Mouse (Mus musculus) bone marrow macrophage, adult 2 months (primary cell): Measurements from ENCODE around the gene Gfy. TPM values are rescaled to one million over a fixed set of nuclear protein-coding genes. Genes with fewer than 3 reads are reported as not detected.

Source experiments
- H3K27ac ChIP-seq: 2 replicates; pipeline ENCODE4 v1.5.1; 2012; ENCODE audit warnings: low read depth, low read length; ENCODE audit not compliant: insufficient read depth
- H3K4me1 ChIP-seq: 2 replicates; pipeline ENCODE4 v1.6.1; 2012; ENCODE audit warnings: low read length; ENCODE audit not compliant: control insufficient read depth, insufficient read depth
- H3K4me3 ChIP-seq: 2 replicates; pipeline ENCODE4 v1.5.1; 2012; ENCODE audit warnings: mild to moderate bottlenecking, low read length, moderate library complexity; ENCODE audit not compliant: insufficient read depth
- CTCF ChIP-seq: IDR thresholded peaks from 2 replicates; pipeline ENCODE4 v1.5.1; 2012; ENCODE audit warnings: low read depth, mild to moderate bottlenecking, low read length, moderate library complexity
- POLR2A ChIP-seq: IDR thresholded peaks from 2 replicates; pipeline ENCODE4 v1.6.1; 2012; ENCODE audit warnings: mild to moderate bottlenecking, low read depth, low read length, borderline replicate concordance
- polyA plus RNA-seq: library from polyadenylated mRNA; stranded (reverse); fragments of >200 nt; gene quantifications from 2 replicates; pipeline ENCODE4 v1.2.4, GENCODE M21; 2012; ENCODE audit not compliant: missing spikeins, insufficient read depth, insufficient read length

The Gfy gene
- polyA plus RNA-seq = not detected in 2 replicates

DNA sequence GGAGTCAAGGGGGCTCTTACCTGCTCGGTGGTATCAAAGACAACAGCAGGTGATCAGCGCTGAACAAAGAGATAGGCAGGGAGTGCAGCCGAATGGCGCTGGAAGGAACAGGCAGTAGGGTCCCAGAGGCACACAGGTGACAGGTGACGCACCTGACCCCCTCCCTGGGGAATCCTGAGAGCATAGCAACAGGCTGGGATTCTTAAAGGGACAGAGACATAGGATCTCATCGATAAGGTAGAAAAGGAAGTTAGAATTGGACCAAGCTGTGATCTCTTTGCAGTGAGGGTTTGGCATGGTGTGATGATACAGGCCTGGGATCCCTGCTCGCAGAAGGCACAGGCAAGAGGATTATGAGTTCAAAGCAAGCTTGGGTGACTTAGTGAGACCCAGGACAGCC, at the start of gene Gfy:
Gfy (minus strand) TSS at position 101 of the 400 bp plus-strand sequence.
- no peak for TF ChIP-seq POLR2A
- no peak for TF ChIP-seq CTCF
- Histone ChIP-seq H3K4me1 (peaks cover 7% of the 10 kb centered on the region), H3K4me3 (no peak within 1 kb of the TSS), H3K27ac (no peak within 1 kb of the TSS)

DNA sequence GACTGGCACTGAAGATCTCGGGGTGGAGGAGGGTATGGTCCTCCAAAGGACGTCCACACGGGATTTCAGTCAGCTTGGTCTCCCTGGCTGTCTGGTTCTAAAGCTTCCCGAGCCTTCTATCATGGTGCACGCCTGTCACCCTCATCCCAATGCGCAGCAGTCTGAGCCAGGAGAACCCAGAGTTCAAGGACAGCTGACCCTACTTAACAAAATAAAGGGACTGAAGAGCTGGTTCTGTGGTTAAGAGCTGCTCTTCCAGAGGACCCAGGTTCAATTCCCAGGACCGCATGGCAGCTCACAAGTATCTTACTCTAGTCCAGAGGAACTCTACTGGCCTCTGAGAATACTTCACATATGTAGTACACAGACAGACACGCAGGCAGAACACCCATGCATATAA, 49.7 kb upstream of the Gfy start:
- Histone ChIP-seq H3K27ac (no peak overlapping the region), H3K4me1 (no peaks in the 10 kb centered on the region), H3K4me3 (no peak overlapping the region)
- TF ChIP-seq POLR2A = no peak
- no peak for TF ChIP-seq CTCF

DNA sequence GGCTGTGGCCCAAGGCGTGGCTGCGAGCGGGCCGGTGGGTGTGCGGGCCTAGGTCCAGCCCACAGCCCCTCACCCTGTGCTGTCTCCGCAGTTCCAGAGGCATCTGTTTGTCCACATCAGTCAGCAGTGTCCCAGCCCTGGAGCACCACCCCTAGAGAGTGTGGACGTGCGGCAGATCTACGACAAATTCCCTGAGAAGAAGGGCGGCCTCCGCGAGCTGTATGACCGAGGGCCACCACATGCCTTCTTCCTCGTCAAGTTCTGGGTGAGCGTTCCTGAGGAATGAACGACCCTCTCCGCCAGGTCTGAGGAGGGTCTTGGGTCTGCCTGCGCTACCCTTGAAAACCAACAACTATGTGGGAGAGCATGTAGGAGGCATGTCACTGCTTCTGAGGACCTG, 49.2 kb upstream of the Gfy start:
- H3K27ac ChIP-seq = no peak overlapping the region
- no peak overlapping the region for H3K4me3 ChIP-seq
- no peaks in the 10 kb centered on the region for H3K4me1 ChIP-seq
- TF ChIP-seq CTCF (no peak), POLR2A (no peak)

DNA sequence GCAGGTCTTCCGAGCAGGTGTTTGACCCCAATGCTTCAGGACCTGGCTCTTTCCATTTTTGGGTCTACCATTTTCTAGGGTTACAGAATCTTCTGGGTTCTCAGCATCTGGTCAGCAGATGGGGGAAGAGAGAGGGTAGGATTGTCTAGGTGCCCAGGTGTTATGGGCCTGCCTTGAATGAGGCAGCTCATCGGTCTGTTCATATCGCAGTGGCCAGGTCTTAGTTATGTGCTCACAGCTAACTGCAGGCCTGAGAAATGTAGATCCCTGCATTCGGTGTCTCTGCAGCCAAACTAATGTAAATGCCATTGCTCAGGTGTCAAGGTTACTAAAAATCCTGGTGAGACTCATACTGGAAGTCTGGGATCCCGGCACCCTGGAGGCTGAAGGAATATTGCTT, 47.1 kb upstream of the Gfy start:
- Histone ChIP-seq H3K4me1 (no peaks in the 10 kb centered on the region), H3K27ac (no peak overlapping the region), H3K4me3 (no peak overlapping the region)
- TF ChIP-seq POLR2A (no peak), CTCF (no peak)

DNA sequence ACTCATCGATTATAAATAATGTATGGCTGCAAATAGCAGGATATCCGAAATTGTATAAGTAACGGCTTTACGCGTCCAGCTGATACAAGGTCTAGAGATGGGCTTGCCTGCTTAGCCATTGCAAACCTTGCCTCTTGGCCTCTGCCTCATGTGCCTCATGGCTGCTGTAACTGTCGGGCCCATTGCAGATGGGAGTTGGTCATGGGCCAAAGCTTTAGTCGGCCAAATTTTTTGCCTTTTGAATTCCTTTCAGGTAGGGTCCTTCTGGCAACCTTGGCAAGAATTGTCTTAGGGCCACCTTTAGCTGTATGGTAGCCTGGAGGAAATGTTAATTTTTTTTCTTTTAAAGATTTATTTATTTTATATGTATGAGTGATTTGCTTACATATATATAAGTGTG, 45.5 kb upstream of the Gfy start:
- no peak for TF ChIP-seq CTCF
- no peak for TF ChIP-seq POLR2A
- H3K27ac ChIP-seq = no peak overlapping the region
- H3K4me3 ChIP-seq = no peak overlapping the region
- H3K4me1 ChIP-seq = no peaks in the 10 kb centered on the region

DNA sequence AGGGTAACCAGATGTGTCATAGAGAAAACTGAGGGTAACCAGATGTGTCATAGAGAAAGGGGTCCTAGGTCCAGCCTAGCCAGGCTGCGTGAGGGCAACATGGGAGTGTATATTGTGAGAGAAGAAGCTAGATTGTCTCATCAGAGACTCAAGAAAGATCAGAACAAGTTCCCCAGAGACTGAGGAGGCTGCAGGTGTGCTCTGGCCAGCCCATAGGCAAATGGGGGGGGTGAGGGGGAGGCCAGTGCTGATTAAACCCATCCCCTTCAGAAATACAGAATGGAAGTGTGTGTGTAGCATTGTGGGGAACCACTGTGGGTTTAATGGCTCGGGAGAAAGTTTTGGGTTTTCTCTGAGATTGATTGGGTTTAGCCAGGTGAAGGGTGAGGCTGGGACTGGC, 42.3 kb upstream of the Gfy start:
- Histone ChIP-seq H3K27ac (no peak overlapping the region), H3K4me3 (no peak overlapping the region), H3K4me1 (no peaks in the 10 kb centered on the region; the same call in 1 of the 2 replicates)
- TF ChIP-seq CTCF (no peak), POLR2A (no peak)

DNA sequence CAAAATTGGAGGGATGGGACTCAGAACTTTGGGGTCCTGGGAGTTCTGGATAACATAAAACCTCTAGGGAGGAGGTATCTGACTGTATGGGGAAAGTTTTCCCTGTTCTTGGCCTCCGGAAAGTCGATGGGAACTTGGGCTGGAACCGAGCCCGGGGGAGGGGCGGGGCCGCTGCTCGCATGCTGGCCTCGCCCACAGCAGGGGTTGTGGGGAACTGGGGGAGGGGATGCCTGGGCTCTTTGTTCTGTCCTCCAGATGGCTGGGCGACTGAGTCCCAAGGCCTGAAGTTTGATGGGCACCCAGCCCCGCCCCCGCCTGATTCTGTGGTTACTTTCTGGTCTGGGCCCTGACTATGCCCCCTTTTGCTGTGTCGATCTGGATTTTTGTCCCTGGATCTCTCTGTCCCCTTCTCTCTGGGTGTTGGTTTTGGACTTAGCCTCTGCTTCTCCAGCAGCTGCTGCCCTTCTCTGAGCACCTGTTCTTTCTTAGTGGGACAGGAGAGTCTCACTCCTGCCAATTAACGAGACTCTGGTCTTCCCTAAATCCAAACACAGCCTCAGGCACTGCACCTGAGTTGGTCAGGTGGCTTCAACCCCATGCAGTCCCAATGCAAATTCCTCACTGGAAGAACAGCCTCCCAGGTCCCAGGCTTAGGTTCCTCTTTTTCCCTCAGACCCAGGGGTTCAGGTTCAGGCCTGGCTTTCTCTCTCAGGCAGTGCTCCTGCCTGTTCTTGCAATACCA, 37.2 kb upstream of the Gfy start:
- TF ChIP-seq CTCF = no peak

DNA sequence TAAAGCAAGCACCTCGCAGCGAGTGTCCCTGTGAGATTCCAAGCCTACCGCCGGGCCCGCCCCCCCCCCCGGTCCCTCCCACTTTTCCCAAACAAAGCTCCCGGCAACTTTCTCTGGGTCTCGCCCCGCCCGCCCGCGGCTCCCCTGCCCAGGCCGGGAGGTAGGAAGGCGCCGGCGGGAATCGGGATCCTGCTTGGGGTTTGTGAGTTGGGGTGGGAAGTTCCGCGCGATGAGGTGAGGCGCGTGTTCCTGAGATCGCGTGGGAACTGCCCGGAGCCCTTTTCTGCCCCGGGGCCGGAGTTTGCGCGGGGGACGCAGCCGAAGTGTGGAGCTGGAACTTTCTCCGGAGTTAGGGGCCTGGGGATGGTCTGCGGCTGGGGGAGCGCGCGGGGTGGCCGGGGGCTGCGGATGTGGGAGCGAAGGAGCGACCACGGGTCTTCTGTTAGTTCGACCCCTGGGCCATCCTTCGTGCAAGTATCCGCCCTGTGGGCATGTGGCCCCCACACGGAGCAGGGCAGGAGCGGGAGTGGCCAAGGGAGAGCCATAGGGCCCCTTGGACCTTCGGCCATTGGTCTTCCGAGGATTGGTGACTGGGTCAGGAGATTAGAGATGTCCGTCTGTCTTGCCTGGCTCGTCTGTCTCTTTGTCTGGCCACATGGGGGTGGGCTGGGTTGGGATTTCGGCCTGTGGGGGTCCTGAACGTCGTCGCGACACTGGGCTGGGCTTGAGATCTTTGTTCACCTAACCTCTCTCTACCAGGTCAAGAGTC, 36.5 kb upstream of the Gfy start, which contains the start of gene Tead2:
Tead2 (plus strand) TSS at position 81 of the 769 bp plus-strand sequence.
- no peak within 1 kb of the TSS for H3K4me3 ChIP-seq
- TF ChIP-seq CTCF (no peak), POLR2A (no peak)
- H3K4me1 ChIP-seq = no peaks in the 10 kb centered on the region; the same call in 1 of the 2 replicates
- H3K27ac ChIP-seq = no peak within 1 kb of the TSS

More for the DNA sequence above, 37.2 kb upstream of the Gfy start:
- no peaks in the 10 kb centered on the region; the same call in 1 of the 2 replicates for H3K4me1 ChIP-seq
- H3K4me3 ChIP-seq = no peak overlapping the region
- no peak overlapping the region for H3K27ac ChIP-seq

DNA sequence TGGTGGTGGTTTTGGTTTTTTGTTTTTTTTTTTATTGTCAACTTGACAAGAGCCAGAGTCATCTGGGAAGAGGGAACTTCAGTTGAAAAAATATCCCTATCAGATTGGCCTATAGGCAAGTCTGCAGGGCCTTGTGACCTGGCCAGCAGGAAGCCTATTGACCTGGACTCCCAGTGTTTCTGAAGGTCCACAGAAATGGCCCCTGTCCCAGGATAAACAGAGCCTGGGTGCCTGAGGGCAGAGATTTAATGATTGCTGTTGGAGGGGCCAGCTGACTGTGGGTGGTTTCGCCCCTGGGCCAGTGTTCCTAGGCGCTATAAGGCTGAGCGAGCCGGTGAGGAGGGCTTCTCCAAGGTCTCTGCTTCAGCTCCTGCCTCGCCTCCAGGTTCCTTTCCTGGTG, 34.3 kb upstream of the Gfy start:
- TF ChIP-seq POLR2A (no peak), CTCF (no peak)
- H3K4me3 ChIP-seq = no peak overlapping the region
- H3K4me1 ChIP-seq = no peaks in the 10 kb centered on the region
- H3K27ac ChIP-seq = no peak overlapping the region

DNA sequence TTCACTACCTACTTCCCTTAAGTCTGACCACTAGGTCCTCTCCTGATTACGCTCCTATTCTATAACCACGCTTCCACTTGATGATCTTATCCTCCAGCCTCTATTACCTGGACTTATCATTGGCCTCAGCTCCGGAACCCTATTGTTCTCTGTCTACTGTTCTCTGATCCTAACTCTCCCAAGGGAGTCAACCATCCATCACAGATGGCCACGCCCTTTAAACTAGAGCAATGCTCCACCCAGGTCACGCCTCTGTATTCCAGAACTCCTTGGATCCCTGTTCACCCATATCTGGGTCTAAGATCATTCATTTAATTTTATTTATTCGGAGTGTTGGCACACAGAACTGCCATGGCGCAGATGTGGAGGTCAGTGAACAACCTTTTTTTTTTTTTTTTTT, 33.0 kb upstream of the Gfy start:
- Histone ChIP-seq H3K4me3 (no peak overlapping the region), H3K27ac (no peak overlapping the region), H3K4me1 (no peaks in the 10 kb centered on the region)
- TF ChIP-seq CTCF (no peak), POLR2A (no peak)
